Mouse (Mus musculus) neural tube, embryonic 13.5 days (tissue): ENCODE data around the gene Rbm17. TPM values are rescaled to one million over a fixed set of nuclear protein-coding genes. Genes with fewer than 3 reads are reported as not detected.
"Not testable (repeated sequence)": the region's sequence is repeated elsewhere in the genome, so short reads cannot be mapped to it uniquely, and the experiment has no call there.

ENCODE experiments used
- ATAC-seq: fragments of 200-750 bp; cut with Nextera tagmentation; 2 replicates; pipeline ENCODE4 v1.8.0; 2017; ENCODE audit warnings: low read depth, mild to moderate bottlenecking, moderate TSS enrichment, moderate library complexity
- H3K27ac ChIP-seq: fragments of 300-500 bp; sonication (generic); replicated peaks from 2 replicates; pipeline ENCODE4 v1.5.1; 2015; ENCODE audit warnings: moderate library complexity, mild to moderate bottlenecking, inconsistent platforms
- H3K27me3 ChIP-seq: fragments of 300-500 bp; sonication (generic); 2 replicates; pipeline ENCODE4 v1.6.1; 2015; ENCODE audit warnings: mild to moderate bottlenecking, inconsistent platforms
- H3K36me3 ChIP-seq: fragments of 300-500 bp; sonication (generic); 2 replicates; pipeline ENCODE4 v1.6.1; 2015; ENCODE audit warnings: mild to moderate bottlenecking, inconsistent platforms
- H3K4me1 ChIP-seq: fragments of 300-500 bp; sonication (generic); replicated peaks from 2 replicates; pipeline ENCODE4 v1.6.1; 2015; ENCODE audit warnings: inconsistent platforms
- H3K4me2 ChIP-seq: fragments of 300-500 bp; sonication (generic); 2 replicates; pipeline ENCODE4 v1.6.1; 2015; ENCODE audit warnings: inconsistent platforms, mild to moderate bottlenecking, moderate library complexity
- H3K4me3 ChIP-seq: fragments of 300-500 bp; sonication (generic); 2 replicates; pipeline ENCODE4 v1.5.1; 2015; ENCODE audit warnings: mild to moderate bottlenecking, inconsistent platforms
- H3K9ac ChIP-seq: fragments of 300-500 bp; sonication (generic); 2 replicates; pipeline ENCODE4 v1.6.1; 2015; ENCODE audit warnings: moderate library complexity, mild to moderate bottlenecking, inconsistent platforms
- H3K9me3 ChIP-seq: fragments of 300-500 bp; sonication (generic); 2 replicates; pipeline ENCODE4 v1.6.1; 2016; ENCODE audit warnings: inconsistent platforms
- WGBS: fragments of 180-500 bp; shearing (Covaris S2); methylation state at CpG from one replicate; pipeline ENCODE4 v1.1.7; 2015; 5-methylcytosine and 5-hydroxymethylcytosine counted together
- polyA plus RNA-seq: library from polyadenylated mRNA; unstranded; fragments of >200 nt; fragmentation: Nextera tagmentation; extraction: Ambion mirVana; gene quantifications from 2 replicates; pipeline ENCODE4 v1.2.1, GENCODE M21; 2015

Gene Rbm17
- polyA plus RNA-seq, 1 experiment from 2014 or later = 131 TPM

DNA sequence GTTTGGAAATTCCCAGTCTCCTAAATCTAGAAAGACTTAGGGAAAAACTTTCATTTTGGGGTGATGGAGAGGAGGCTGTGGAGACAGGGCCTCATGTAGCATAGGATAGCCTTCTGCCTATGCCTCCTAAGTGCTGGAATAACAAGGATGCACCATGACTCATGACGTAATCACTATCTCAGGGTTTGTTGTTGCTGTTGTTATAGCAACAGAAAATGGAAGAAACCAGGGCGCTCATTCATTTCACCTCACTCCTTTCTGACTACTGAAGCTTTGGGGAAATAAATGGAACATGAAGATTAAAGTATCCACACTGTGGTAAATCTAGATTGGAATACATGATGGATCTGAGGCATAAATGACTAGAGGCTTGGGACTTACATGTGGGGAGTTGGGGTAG, 19.8 kb upstream of the Rbm17 start:
- ATAC-seq = no peak
- no peak overlapping the region for H3K9ac ChIP-seq
- no peaks in the 10 kb centered on the region for H3K4me1 ChIP-seq
- no peaks in the 10 kb centered on the region for H3K9me3 ChIP-seq
- H3K36me3 ChIP-seq = no peaks in the 10 kb centered on the region
- no peaks in the 10 kb centered on the region for H3K27me3 ChIP-seq
- H3K4me3 ChIP-seq = no peak overlapping the region
- no peak overlapping the region for H3K27ac ChIP-seq
- WGBS = 89% methylated on average over 2 of the region's 2 CpGs
- H3K4me2 ChIP-seq = no peak overlapping the region

DNA sequence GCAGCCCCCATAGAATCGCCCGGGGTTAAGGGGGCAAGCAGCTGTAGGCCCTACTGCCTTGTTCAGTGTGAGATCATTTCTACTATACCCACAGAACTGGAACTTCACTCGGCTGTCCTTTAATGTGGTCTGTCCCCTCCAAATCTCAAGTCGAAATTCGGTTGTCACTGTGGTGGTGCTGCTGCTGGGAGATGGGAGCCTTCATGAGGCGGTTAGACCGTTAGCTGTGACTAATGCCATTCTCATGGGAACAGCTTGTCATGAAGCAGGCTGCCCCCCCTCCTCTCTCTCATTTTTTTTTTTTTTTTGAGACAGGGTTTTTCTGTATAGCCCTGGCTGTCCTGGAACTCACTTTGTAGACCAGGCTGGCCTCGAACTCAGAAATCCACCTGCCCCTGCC, 19.2 kb upstream of the Rbm17 start:
- H3K36me3 ChIP-seq = no peaks in the 10 kb centered on the region
- ATAC-seq = no peak

DNA sequence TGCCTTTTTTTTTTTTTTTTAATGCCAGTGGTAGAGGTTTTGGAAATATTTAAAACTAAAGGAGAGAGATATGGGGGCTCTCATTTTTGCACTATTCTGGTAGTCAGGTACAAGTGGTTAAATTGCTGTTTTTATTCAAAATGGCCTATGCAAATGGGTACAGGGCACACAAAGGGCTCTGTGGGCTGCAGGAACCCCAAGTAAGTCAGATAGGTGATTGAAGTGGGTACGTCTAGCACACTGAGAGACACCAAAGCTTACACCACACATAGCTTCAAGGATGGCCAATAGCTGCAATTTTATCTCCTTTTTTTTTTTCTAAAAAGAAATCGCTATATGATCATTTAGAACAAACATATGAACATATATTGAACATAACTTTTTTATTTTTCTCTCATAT, 15.6 kb upstream of the Rbm17 start:
- WGBS = 91% methylated on average over 2 of the region's 2 CpGs

More for the DNA sequence above, 19.2 kb upstream of the Rbm17 start:
- no peaks in the 10 kb centered on the region for H3K4me1 ChIP-seq
- no peaks in the 10 kb centered on the region for H3K9me3 ChIP-seq
- H3K4me2 ChIP-seq = no peak overlapping the region
- H3K9ac ChIP-seq = no peak overlapping the region
- H3K27me3 ChIP-seq = no peaks in the 10 kb centered on the region
- 90% methylated on average over 8 of the region's 8 CpGs for WGBS
- H3K27ac ChIP-seq = no peak overlapping the region
- no peak overlapping the region for H3K4me3 ChIP-seq

GRCm38 (mm10) chr2:11616846-11617245, 12.9 kb upstream of the Rbm17 start:
- Histone ChIP-seq H3K4me3 (no peak overlapping the region), H3K27me3 (no peaks in the 10 kb centered on the region), H3K9me3 (no peaks in the 10 kb centered on the region; the same call in 1 of the 2 replicates), H3K4me1 (no peaks in the 10 kb centered on the region), H3K9ac (no peak overlapping the region), H3K36me3 (no peaks in the 10 kb centered on the region), H3K27ac (no peak overlapping the region), H3K4me2 (no peak overlapping the region)
- ATAC-seq = no peak
- WGBS = 92% methylated on average over 9 of the region's 9 CpGs

More for the DNA sequence above, 15.6 kb upstream of the Rbm17 start:
- H3K4me1 ChIP-seq = no peaks in the 10 kb centered on the region
- H3K9ac ChIP-seq = no peak overlapping the region
- no peaks in the 10 kb centered on the region for H3K27me3 ChIP-seq
- no peak overlapping the region for H3K4me3 ChIP-seq
- ATAC-seq = no peak
- no peak overlapping the region for H3K4me2 ChIP-seq
- no peak overlapping the region for H3K27ac ChIP-seq
- no peaks in the 10 kb centered on the region for H3K36me3 ChIP-seq
- H3K9me3 ChIP-seq = no peaks in the 10 kb centered on the region; the same call in 1 of the 2 replicates

DNA sequence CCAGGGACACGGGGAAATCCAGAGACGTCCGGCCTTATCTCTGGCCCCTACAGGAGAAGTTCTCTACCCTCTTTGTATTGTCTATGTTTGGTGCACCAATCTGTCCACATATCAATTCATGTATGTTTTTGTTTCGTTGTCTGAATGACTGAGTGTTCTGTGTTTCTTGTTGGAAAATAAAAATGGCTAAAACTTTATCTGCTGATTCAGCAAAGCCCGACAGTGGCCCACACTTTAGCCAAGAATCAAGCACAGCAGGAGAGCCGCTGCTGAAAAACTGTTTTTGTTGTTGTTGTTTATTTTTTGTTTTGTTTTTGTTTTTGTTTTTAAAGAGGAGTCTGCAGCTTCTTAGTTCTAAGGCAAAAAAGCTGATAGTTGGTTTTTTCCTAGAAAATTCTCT, 9.0 kb upstream of the Rbm17 start:
- 88% methylated on average over 6 of the region's 6 CpGs for WGBS
- not testable (repeated sequence) for H3K9ac ChIP-seq, H3K4me3 ChIP-seq, ATAC-seq, H3K9me3 ChIP-seq, H3K4me2 ChIP-seq, H3K36me3 ChIP-seq, H3K4me1 ChIP-seq, H3K27ac ChIP-seq, H3K27me3 ChIP-seq

GRCm38 (mm10) chr2:11606718-11607117, 2.8 kb upstream of the Rbm17 start:
- H3K9ac ChIP-seq, H3K9me3 ChIP-seq, H3K4me2 ChIP-seq, H3K27ac ChIP-seq, H3K4me1 ChIP-seq, ATAC-seq, H3K36me3 ChIP-seq, H3K4me3 ChIP-seq, H3K27me3 ChIP-seq: not testable (repeated sequence)
- 84% methylated on average over 4 of the region's 4 CpGs for WGBS

GRCm38 (mm10) chr2:11604911-11605310, 958 bp upstream of the Rbm17 start:
- Histone ChIP-seq H3K36me3 (peaks cover 9% of the 10 kb centered on the region), H3K4me2 (no peak overlapping the region), H3K4me1 (peaks cover 15% of the 10 kb centered on the region), H3K9me3 (no peaks in the 10 kb centered on the region), H3K4me3 (no peak overlapping the region), H3K27me3 (no peaks in the 10 kb centered on the region), H3K9ac (no peak overlapping the region), H3K27ac (no peak overlapping the region)
- ATAC-seq = no peak

- peak overlapping the region; percentile 81 for H3K27ac ChIP-seq
- ATAC-seq = peak; percentile 100
- H3K36me3 ChIP-seq = peaks cover 29% of the 10 kb centered on the region
- H3K9me3 ChIP-seq = no peaks in the 10 kb centered on the region
- H3K4me3 ChIP-seq = peak overlapping the region; percentile 95
- H3K9ac ChIP-seq = peak overlapping the region; percentile 98
- under 1% methylated on average over 78 of the region's 78 CpGs for WGBS
- peaks cover 15% of the 10 kb centered on the region for H3K4me1 ChIP-seq
- no peaks in the 10 kb centered on the region for H3K27me3 ChIP-seq
- peak overlapping the region; percentile 73 for H3K4me2 ChIP-seq
These were observed 1.2 kb downstream of the Rbm17 start for GRCm38 (mm10) chr2:11602506-11603489.

- Histone ChIP-seq H3K4me2 (peak overlapping the region; percentile 73), H3K4me1 (peaks cover 15% of the 10 kb centered on the region), H3K4me3 (peak overlapping the region; percentile 95), H3K27me3 (no peaks in the 10 kb centered on the region), H3K27ac (no peak overlapping the region), H3K9me3 (no peaks in the 10 kb centered on the region), H3K9ac (peak overlapping the region; percentile 98), H3K36me3 (peaks cover 39% of the 10 kb centered on the region)
- 85% methylated on average over 6 of the region's 6 CpGs for WGBS
- ATAC-seq = no peak
These were observed 2.2 kb downstream of the Rbm17 start for GRCm38 (mm10) chr2:11601795-11602194.

GRCm38 (mm10) chr2:11597906-11598305, 6.0 kb downstream of the Rbm17 start:
- Histone ChIP-seq H3K4me3 (no peak overlapping the region), H3K4me2 (no peak overlapping the region), H3K27ac (no peak overlapping the region), H3K4me1 (peaks cover 15% of the 10 kb centered on the region), H3K9me3 (no peaks in the 10 kb centered on the region), H3K9ac (no peak overlapping the region), H3K36me3 (peaks cover 70% of the 10 kb centered on the region), H3K27me3 (no peaks in the 10 kb centered on the region)
- ATAC-seq = no peak
- WGBS = 93% methylated on average over 7 of the region's 7 CpGs

DNA sequence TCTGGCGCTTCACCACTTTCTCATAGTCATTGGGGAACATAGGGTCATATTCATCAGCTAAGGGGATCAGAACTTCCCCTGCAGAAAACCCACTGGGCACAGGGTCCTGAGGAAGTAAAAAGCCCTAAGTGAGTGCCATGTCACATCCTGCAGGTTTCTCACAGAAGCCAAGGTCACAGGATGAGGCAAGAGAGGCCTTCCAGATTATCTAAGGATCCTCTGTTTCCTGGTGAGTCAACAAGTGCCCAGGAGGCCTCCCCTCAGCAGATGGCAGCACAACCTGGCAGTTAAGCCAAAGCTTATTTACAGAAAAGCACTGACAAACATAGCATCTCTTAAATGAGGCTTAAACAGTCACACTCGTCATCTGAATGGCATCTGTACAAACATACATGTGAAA, 7.3 kb downstream of the Rbm17 start:
- Histone ChIP-seq H3K9ac (no peak overlapping the region), H3K4me2 (no peak overlapping the region), H3K4me3 (no peak overlapping the region), H3K9me3 (no peaks in the 10 kb centered on the region), H3K36me3 (peaks cover 83% of the 10 kb centered on the region), H3K27ac (no peak overlapping the region), H3K4me1 (peaks cover 8% of the 10 kb centered on the region), H3K27me3 (no peaks in the 10 kb centered on the region)
- no peak for ATAC-seq
- WGBS = 89% methylated on average over 2 of the region's 2 CpGs

DNA sequence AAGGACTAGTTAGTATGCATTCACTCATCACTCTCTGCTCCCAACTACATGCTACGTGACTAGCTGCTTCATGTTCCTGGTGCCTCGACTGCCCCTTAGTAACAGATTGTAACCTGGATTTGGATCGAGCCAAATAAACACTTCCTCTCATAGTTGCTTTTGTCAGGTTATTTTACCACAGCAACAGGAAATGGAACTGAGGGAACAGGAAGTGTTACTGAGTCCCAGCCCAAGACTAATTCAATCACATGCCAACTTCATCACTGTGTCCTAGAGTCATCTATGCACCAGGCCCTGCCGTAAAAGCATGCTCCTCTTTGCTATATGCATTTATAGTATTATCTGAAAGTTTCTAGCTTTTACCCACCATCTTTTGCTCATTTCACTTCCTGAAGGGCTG, 16.0 kb downstream of the Rbm17 start:
- WGBS = 93% methylated on average over 4 of the region's 4 CpGs
- peaks cover 100% of the 10 kb centered on the region for H3K36me3 ChIP-seq
- H3K4me3 ChIP-seq = no peak overlapping the region
- H3K9me3 ChIP-seq = no peaks in the 10 kb centered on the region
- no peak overlapping the region for H3K4me2 ChIP-seq
- ATAC-seq = no peak
- no peaks in the 10 kb centered on the region for H3K27me3 ChIP-seq
- no peaks in the 10 kb centered on the region for H3K4me1 ChIP-seq
- no peak overlapping the region for H3K27ac ChIP-seq
- no peak overlapping the region for H3K9ac ChIP-seq

- Histone ChIP-seq H3K4me2 (no peak overlapping the region), H3K27me3 (no peaks in the 10 kb centered on the region), H3K27ac (no peak overlapping the region), H3K9me3 (no peaks in the 10 kb centered on the region), H3K36me3 (peaks cover 36% of the 10 kb centered on the region), H3K4me1 (no peaks in the 10 kb centered on the region), H3K4me3 (no peak overlapping the region), H3K9ac (no peak overlapping the region)
- 94% methylated on average over 4 of the region's 4 CpGs for WGBS
- ATAC-seq = no peak
These were observed 24.6 kb downstream of the Rbm17 start for GRCm38 (mm10) chr2:11579399-11579798.
